Mouse (Mus musculus) G1E (cell line): ENCODE results near the gene Cwc27. TPM values are rescaled to one million over a fixed set of nuclear protein-coding genes. Genes with fewer than 3 reads are reported as not detected.

Experiments used
- ATAC-seq: 2 replicates; pipeline ENCODE4 v1.8.0; 2016; ENCODE audit warnings: mild to moderate bottlenecking; ENCODE audit not compliant: insufficient number of reproducible peaks, poor library complexity, low FRiP score, severe bottlenecking; ENCODE audit errors: extremely low read depth
- DNase-seq: peaks from one replicate; pipeline ENCODE4 v3.0.0; 2012; ENCODE audit warnings: low spot score
- H3K27me3 ChIP-seq: 2 replicates; pipeline ENCODE4 v1.6.1; 2012; ENCODE audit warnings: mild to moderate bottlenecking, low read length, inconsistent platforms; ENCODE audit not compliant: insufficient read depth
- H3K36me3 ChIP-seq: replicated peaks from 2 replicates; pipeline ENCODE3; 2012; ENCODE audit warnings: mild to moderate bottlenecking, inconsistent platforms
- H3K4me1 ChIP-seq: 2 replicates; pipeline ENCODE4 v1.6.1; 2012; ENCODE audit warnings: low read depth, low read length, inconsistent platforms, mixed read lengths; ENCODE audit not compliant: insufficient read depth
- H3K4me3 ChIP-seq: 2 replicates; pipeline ENCODE4 v1.5.1; 2012; ENCODE audit warnings: low read depth, mild to moderate bottlenecking, inconsistent platforms, low read length, moderate library complexity, mixed read lengths
- H3K9me3 ChIP-seq: replicated peaks from 2 replicates; pipeline ENCODE4 v1.6.1; 2012; ENCODE audit warnings: inconsistent platforms
- CTCF ChIP-seq: IDR thresholded peaks from 2 replicates; pipeline ENCODE4 v1.5.1; 2012; ENCODE audit warnings: low read depth, low read length, inconsistent platforms, mixed read lengths
- GATA1 ChIP-seq: IDR thresholded peaks from 2 replicates; pipeline ENCODE4 v1.6.1; 2012; ENCODE audit warnings: borderline replicate concordance, low read length, inconsistent platforms, mixed read lengths
- GATA2 ChIP-seq: IDR thresholded peaks from 2 replicates; pipeline ENCODE4 v1.6.1; 2012; ENCODE audit warnings: low read depth, low read length, inconsistent platforms, borderline replicate concordance
- POLR2AphosphoS5 ChIP-seq: IDR thresholded peaks from 2 replicates; pipeline ENCODE4 v1.6.1; 2012; ENCODE audit warnings: low read depth, low read length, inconsistent platforms; ENCODE audit not compliant: insufficient replicate concordance
- TAL1 ChIP-seq: conservative IDR thresholded peaks from 2 replicates; pipeline ENCODE4 v1.6.1; 2012; ENCODE audit warnings: low read depth, low read length, inconsistent platforms, mixed read lengths
- polyA plus RNA-seq: library from polyadenylated mRNA; stranded (reverse); fragments of >175 nt; gene quantifications from 2 replicates; pipeline ENCODE4 v1.2.3, GENCODE M21; 2012
- total RNA-seq, 2 experiments: library from RNA; stranded (forward) in 1 of 2; stranded (reverse) in 1 of 2; fragments of 200-1000 nt in 1 of 2; fragments of >200 nt in 1 of 2; fragmentation: Nextera tagmentation in 1 of 2; gene quantifications; 2 replicates each; pipeline ENCODE4 v1.2.3; 2014 to 2017

Cwc27 gene
- total and polyA plus RNA-seq, 3 experiments: 5.1 to 73.0 (median 36.3) TPM

GRCm38 (mm10) chr13:104742866-104743265 is 74.1 kb downstream of the Cwc27 start:
- Histone ChIP-seq H3K4me3 (no peak overlapping the region), H3K27me3 (no peaks in the 10 kb centered on the region), H3K9me3 (no peaks in the 10 kb centered on the region), H3K36me3 (peaks cover 10% of the 10 kb centered on the region), H3K4me1 (no peaks in the 10 kb centered on the region)
- ATAC-seq (no peak), DNase-seq (no peak)
- no peak for TF ChIP-seq POLR2AphosphoS5
- TF ChIP-seq GATA1: no peak
- TF ChIP-seq TAL1: no peak
- no peak for TF ChIP-seq CTCF
- no peak for TF ChIP-seq GATA2

- Histone ChIP-seq H3K36me3 (peaks cover 8% of the 10 kb centered on the region), H3K4me3 (no peak overlapping the region), H3K4me1 (no peaks in the 10 kb centered on the region), H3K27me3 (no peaks in the 10 kb centered on the region), H3K9me3 (no peaks in the 10 kb centered on the region)
- no peak for DNase-seq
- no peak for ATAC-seq
- TF ChIP-seq GATA1 (no peak), GATA2 (no peak), CTCF (no peak), POLR2AphosphoS5 (no peak)
Observed at GRCm38 (mm10) chr13:104729261-104730046, 87.5 kb downstream of the Cwc27 start.

- H3K4me1 ChIP-seq: no peaks in the 10 kb centered on the region
- ATAC-seq (no peak), DNase-seq (no peak)
- TF ChIP-seq CTCF (no peak), GATA1 (no peak), POLR2AphosphoS5 (no peak), TAL1 (no peak), GATA2 (no peak)
- H3K4me3 ChIP-seq: no peak overlapping the region
- peaks cover 8% of the 10 kb centered on the region for H3K36me3 ChIP-seq
- no peaks in the 10 kb centered on the region for H3K9me3 ChIP-seq
- H3K27me3 ChIP-seq: no peaks in the 10 kb centered on the region
Observed at GRCm38 (mm10) chr13:104727681-104728080, 89.3 kb downstream of the Cwc27 start.

GRCm38 (mm10) chr13:104720133-104720532 is 96.8 kb downstream of the Cwc27 start:
- H3K27me3 ChIP-seq: no peaks in the 10 kb centered on the region
- DNase-seq: no peak
- ATAC-seq: no peak
- H3K4me1 ChIP-seq: peaks cover 4% of the 10 kb centered on the region
- H3K9me3 ChIP-seq: no peaks in the 10 kb centered on the region
- TF ChIP-seq CTCF: no peak
- TF ChIP-seq GATA2: no peak
- no peak for TF ChIP-seq TAL1
- no peak for TF ChIP-seq GATA1
- no peak for TF ChIP-seq POLR2AphosphoS5
- H3K36me3 ChIP-seq: peaks cover 21% of the 10 kb centered on the region
- H3K4me3 ChIP-seq: no peak overlapping the region

GRCm38 (mm10) chr13:104694612-104695355 is 122.2 kb downstream of the Cwc27 start:
- Histone ChIP-seq H3K36me3 (peaks cover 10% of the 10 kb centered on the region), H3K27me3 (no peaks in the 10 kb centered on the region), H3K9me3 (no peaks in the 10 kb centered on the region), H3K4me1 (no peaks in the 10 kb centered on the region), H3K4me3 (no peak overlapping the region)
- no peak for ATAC-seq
- DNase-seq: no peak
- TF ChIP-seq CTCF: no peak
- TF ChIP-seq GATA2: no peak
- TF ChIP-seq TAL1: no peak
- TF ChIP-seq POLR2AphosphoS5: no peak
- no peak for TF ChIP-seq GATA1

GRCm38 (mm10) chr13:104692710-104693109 is 124.2 kb downstream of the Cwc27 start:
- no peaks in the 10 kb centered on the region for H3K27me3 ChIP-seq
- DNase-seq (no peak), ATAC-seq (no peak)
- H3K4me3 ChIP-seq: no peak overlapping the region
- H3K36me3 ChIP-seq: peaks cover 7% of the 10 kb centered on the region
- no peaks in the 10 kb centered on the region for H3K4me1 ChIP-seq
- TF ChIP-seq CTCF (no peak), TAL1 (no peak)
- H3K9me3 ChIP-seq: no peaks in the 10 kb centered on the region
